Mouse (Mus musculus): ENCODE measurements at regions not wholly inside any gene's neighbourhood (a gene's known extent, or its start where the extent isn't known, plus 50 kb on each side); places are given as distances from the start of the nearest gene placed in this dataset.

GRCm38 (mm10) chr12:118439626-118440025 lies 138.4 kb upstream of the Sp4 start:
- no peak for TF ChIP-seq POLR2A (IDR thresholded peaks at IDR 0.05; ENCODE audit: control insufficient read depth, extremely low read depth, insufficient read depth, low read length, poor library complexity)
- no peak for TF ChIP-seq CTCF (IDR thresholded peaks at IDR 0.05; ENCODE audit: borderline replicate concordance, control insufficient read depth, extremely low read depth, insufficient read depth, low read length, poor library complexity)
